Mouse (Mus musculus) CH12.LX (cell line): ENCODE measurements at regions not wholly inside any gene's neighbourhood (a gene's known extent, or its start where the extent isn't known, plus 50 kb on each side); places are given as distances from the start of the nearest gene placed in this dataset.

Experiments
- CHD1 ChIP-seq: IDR thresholded peaks from 2 replicates; pipeline ENCODE4 v1.6.1; 2012; ENCODE audit warnings: low read depth, low read length, improper control_type of control experiment, inconsistent platforms
- CHD2 ChIP-seq: IDR thresholded peaks from 2 replicates; pipeline ENCODE4 v1.6.1; 2011; ENCODE audit warnings: low read length, improper control_type of control experiment
- CTCF ChIP-seq, 2 experiments: IDR thresholded peaks in 1 of 2; conservative IDR thresholded peaks in 1 of 2; 2 replicates each; pipeline ENCODE4 v1.5.1; 2011 to 2012; ENCODE audit warnings: low read depth in 2 of 2, low read length in 2 of 2, improper control_type of control experiment in 1 of 2, inconsistent platforms in 1 of 2, mild to moderate bottlenecking in 1 of 2, moderate library complexity in 1 of 2
- MYC ChIP-seq: IDR thresholded peaks from 2 replicates; pipeline ENCODE4 v1.6.1; 2011; ENCODE audit warnings: low read depth, mild to moderate bottlenecking, improper control_type of control experiment, low read length
- NRF1 ChIP-seq: IDR thresholded peaks from 2 replicates; pipeline ENCODE4 v1.6.1; 2014; ENCODE audit warnings: low read depth, mild to moderate bottlenecking, inconsistent platforms, low read length, improper control_type of control experiment, moderate library complexity
- POLR2A ChIP-seq: IDR thresholded peaks from 2 replicates; pipeline ENCODE4 v1.6.1; 2011; ENCODE audit warnings: low read depth, mild to moderate bottlenecking, improper control_type of control experiment, low read length
- TCF12 ChIP-seq: IDR thresholded peaks from 2 replicates; pipeline ENCODE4 v1.6.1; 2014; ENCODE audit warnings: low read depth, mild to moderate bottlenecking, inconsistent platforms, low read length, improper control_type of control experiment
- USF1 ChIP-seq: IDR thresholded peaks from 2 replicates; pipeline ENCODE4 v1.6.1; 2014; ENCODE audit warnings: low read depth, mild to moderate bottlenecking, inconsistent platforms, low read length, improper control_type of control experiment

DNA sequence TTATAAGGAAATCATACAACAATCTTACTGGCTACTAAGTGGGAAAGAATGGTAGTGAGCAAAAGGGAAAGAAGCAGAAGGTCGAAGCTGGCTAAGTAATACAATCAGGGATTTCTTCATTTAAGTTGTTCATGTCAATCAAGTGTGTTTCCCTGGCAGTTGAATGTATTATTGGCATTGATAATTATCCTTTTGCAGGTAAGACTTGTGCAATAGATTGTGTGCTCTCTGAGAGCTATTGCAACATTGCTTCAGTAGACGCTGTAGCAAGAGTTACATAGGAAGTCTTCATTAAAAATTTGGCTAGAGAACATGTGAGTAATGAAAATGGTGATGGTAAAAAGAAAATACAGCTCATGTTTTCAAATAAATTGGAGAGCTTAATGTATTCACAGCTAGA is 1273.3 kb upstream of the Sel1l start:
- TF ChIP-seq POLR2A (no peak), CHD1 (no peak), MYC (no peak), CTCF (conservative IDR thresholded peaks at IDR 0.05 in 1 of 2, IDR thresholded peaks at IDR 0.05 in 1 of 2; ENCODE audit: low read depth in 2 of 2, low read length in 2 of 2) (no peak), USF1 (no peak), TCF12 (no peak), CHD2 (no peak), NRF1 (no peak)
